Mouse (Mus musculus): ENCODE results near the gene Sall4.

Gene Sall4

GRCm38 (mm10) chr2:168742649-168743048 is 25.1 kb downstream of the Sall4 start:
- peak; percentile 78 for DNase-seq

DNA sequence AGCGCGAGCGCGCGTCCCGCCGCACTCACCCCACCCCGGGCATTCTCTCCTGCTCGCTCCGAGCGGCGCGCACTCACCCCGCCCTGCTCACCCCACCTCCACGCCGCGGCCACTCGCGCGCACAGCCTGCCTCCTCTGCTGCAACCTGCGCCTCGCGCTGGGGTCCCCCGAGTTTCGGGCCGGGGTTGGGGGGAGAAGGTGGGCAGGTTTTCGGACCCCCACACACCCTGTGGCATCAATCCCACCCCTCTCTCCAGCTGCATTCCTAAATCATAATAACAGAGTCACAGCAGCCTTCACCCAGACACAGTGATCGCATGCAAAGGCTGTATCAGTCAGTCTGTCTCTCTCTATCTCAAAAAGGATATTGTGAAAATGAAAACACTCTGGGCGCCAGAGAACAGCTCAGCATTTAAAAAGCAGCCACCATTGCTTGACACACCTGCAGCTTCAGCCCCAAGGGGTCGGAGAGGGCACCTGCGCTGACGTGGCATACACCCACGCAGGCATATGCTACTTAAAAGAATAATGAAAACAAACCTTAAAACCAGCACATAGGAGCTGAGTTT is 25.6 kb downstream of the Sall4 start, which contains the start of gene Atp9a:
Gene Atp9a, minus strand, starts transcription at position 351 of the 569 bp plus-strand sequence.
- peak; percentile 80 for DNase-seq

DNA sequence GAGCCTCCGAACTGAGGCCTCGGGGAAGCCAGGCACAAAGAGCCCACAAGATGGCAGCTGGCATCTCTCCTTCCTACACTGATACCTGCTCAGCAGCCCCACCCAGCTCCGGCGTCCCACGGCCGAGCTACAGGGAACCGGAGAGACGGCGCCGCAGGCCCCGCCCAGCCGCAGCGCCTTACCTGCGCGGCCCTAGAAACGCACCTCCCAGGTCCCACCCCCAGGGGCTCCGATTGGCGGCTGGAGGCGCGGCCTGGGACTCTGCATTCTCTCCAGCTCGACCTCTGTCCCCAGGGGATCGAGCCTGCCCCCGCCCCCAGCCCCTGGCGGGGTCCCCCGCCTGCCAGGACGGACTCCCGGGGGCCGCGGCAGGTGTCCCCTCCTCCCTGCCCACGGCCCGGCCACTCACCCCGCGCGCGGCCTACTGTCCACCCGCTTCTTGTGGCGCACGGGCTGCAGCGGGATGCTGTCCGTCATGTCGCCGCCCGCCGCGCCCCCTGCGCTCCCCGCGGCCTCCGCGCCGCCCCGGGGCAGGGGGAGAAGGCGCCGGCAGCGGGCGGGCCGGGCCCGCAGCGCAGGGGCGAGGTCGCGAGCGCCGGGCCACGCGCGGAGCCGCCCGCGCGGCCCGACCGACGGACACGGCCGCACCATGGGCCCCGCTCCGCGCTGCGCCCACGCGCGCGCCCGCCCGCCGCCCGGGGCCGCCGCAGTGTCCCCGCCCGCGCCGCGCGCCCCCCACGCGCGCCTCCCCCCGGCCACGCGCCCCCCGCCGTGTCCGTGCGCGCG is 26.3 kb downstream of the Sall4 start:
- peak; percentile 86 for DNase-seq

GRCm38 (mm10) chr2:168740496-168740895 is 27.2 kb downstream of the Sall4 start:
- no peak for DNase-seq

- DNase-seq: no peak
Observed at GRCm38 (mm10) chr2:168738854-168739253, 28.9 kb downstream of the Sall4 start.

DNA sequence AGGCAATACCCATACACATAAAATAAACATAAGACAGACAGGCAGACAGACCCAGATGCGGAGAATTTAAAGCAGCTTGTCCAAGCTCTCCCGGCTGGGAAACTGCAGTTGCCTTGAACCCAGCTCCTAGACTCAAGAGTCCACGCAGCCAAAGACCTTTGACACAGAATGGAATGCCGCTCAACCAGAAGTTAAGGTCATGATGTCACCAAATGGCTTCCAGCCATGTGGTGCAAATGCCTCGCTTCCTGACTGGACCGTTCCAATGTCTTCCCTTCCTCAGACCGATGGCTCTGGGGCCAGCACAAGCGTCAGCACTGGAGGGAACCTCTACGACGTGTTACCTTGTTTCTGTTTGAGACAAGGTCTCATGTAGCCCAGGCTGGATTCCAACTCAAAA is 29.9 kb downstream of the Sall4 start:
- no peak for DNase-seq

- no peak for DNase-seq
Observed at GRCm38 (mm10) chr2:168734023-168734422, 33.7 kb downstream of the Sall4 start.

- DNase-seq: no peak
Observed at GRCm38 (mm10) chr2:168731258-168731657, 36.5 kb downstream of the Sall4 start.

- DNase-seq: no peak
Observed at GRCm38 (mm10) chr2:168729736-168730135, 38.0 kb downstream of the Sall4 start.

GRCm38 (mm10) chr2:168728045-168728444 is 39.7 kb downstream of the Sall4 start:
- no peak for DNase-seq

DNA sequence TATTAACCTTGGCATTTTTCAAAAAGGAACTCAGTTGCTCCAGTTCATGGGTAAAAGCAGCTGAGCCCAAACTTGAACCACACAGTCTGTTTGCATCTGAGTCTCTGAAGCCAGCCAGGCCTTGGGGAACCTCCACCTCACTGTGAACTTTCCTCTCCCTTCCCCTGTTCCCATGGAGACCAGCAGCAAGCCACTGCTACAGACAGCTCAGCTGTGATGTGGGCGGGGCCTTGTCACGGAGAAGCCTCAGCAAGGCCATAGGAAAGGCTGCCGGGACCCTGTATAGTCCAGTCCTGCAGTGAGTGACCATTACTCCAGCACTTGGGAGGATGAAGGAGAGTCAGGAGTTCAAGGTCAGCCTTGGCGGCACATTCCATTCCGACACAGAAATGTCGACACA is 41.7 kb downstream of the Sall4 start:
- DNase-seq: peak; percentile 41

DNA sequence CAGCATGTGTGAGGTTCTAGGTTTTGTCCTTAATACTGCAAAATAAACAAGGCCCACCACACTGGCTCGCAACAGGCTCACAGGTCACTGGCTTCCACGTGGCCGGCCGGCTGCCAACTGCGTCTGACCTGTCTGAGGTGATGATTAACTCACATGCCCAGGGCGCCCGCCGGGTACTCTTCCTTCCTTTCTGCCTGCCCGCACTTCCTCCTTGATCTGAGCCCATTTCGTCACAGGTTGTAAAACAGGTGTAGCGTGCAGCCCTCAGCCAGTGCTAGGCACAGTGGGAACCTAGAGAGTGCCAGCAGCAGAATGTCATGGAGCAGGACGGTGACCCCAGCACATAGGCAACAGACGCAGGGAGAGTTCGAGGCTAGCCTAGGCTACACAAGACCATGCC is 46.4 kb downstream of the Sall4 start:
- no peak for DNase-seq

GRCm38 (mm10) chr2:168719742-168720141 is 48.0 kb downstream of the Sall4 start:
- DNase-seq: peak; percentile 18

DNA sequence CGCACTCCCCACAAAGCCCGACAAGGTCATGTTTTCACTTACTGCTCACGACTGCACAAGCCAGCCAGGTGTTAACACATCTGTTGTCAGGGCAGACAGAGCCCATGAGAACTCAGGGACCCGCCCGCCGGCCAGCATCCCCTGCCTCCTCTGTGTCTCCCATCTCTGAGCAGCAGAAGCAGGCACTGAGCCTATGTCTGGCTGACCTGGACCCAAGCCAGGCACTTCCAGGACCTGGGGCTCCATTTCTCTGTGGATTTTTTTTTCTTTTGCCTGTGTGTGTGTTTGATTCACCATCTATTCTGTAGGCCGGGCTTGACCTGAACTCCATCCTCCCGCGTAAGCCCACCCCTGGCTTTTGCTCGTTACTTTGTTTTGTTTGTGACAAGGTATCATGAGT is 49.0 kb downstream of the Sall4 start:
- DNase-seq: no peak

- no peak for DNase-seq
Observed at GRCm38 (mm10) chr2:168718267-168718666, 49.5 kb downstream of the Sall4 start.

GRCm38 (mm10) chr2:168712199-168713176 is 55.3 kb downstream of the Sall4 start:
- no peak for DNase-seq

- DNase-seq: no peak
Observed at GRCm38 (mm10) chr2:168710979-168711378, 56.8 kb downstream of the Sall4 start.

DNA sequence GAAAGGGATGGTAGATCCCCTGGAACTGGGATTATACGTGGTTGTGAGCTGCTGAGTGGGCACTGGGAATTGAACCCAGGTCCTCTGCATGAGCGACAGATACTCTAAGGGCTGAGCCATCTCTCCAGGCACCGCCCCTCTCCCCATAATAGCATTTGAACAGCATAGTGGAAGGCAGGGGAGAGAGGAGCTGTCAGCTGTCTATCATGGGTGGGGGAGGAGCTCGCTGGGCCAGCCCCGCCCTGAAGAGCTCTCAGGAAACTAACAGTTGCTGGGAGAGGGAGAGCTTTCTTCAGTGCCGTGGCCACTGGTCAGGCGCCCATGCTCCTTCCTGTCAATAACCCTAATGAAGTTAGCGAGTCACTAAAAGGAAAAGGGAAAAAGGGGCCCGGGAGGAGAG is 60.0 kb downstream of the Sall4 start:
- no peak for DNase-seq

DNA sequence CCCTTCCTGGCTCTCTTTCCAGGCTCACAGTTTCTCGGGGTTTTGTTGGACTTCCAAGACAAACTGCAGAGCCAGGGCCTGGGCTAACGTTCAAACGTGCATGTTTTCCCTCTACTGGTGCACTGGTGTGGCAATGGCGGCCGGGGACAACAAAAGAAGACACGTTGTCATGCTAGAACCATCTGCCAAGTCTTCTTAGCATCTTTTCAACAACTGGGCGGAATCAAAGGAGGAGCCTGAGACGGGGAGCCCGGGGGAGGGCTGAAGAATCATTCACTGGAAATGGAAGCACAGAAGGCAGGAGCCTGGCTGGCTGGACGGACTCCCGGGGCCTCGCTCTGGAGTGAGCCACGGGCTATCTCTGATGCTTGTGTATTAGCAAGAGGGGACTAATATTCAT is 65.5 kb downstream of the Sall4 start:
- DNase-seq: no peak
